Mouse (Mus musculus): ENCODE measurements around the gene Stat2.

DNA sequence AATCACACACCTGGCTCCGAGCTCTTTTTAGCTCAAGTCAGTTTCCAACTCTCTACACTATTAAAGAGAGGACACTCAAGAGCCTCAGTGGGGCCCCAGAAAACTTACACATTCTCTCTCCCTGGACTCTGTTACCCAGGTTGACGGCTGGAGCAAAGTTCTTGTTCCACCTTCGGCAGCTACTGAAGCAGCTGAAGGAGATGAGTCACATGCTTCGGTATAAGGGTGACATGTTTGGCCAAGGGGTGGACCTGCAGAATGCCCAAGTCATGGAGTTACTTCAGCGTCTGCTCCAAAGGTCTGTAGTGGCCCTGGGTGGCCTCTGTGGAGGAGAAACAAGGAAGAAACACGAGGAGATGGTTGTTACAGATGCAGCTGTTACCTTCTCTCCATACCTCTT lies 10.6 kb downstream of the Stat2 start:
- TF ChIP-seq CTCF (IDR thresholded peaks at IDR 0.05) (no peak), POLR2A (IDR thresholded peaks at IDR 0.05; ENCODE audit: insufficient read depth, low read depth, low read length) (no peak)
